Mouse (Mus musculus): ENCODE data around the gene Dcaf15.

DNA sequence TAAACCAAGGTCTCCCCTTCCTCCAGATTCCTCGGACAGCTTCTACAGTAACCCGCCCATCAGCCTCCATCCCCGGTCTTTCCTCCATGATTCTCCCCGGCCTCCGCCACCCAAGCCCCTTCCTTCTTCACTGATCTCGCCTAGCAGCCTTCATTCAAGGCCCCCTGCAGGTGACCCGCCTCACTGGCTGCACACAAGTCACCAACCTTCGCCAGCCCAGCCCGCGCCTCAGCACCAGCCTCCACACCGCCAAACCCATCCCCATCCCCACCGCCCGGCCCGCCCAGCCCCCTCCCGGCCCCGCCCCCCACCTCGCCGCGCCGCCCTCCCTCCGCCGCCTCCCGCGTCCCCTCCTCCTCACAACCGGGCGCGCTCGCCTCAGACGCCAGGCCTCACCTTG, 347 bp downstream of the Dcaf15 start:
- TF ChIP-seq GATA1 (IDR thresholded peaks at IDR 0.05; ENCODE audit: borderline replicate concordance, low read length), result no peak
- TF ChIP-seq FLI1 (IDR thresholded peaks at IDR 0.05; ENCODE audit: low read length), result no peak
